Mouse (Mus musculus): Measurements from ENCODE around the gene Kif3b. TPM values are rescaled to one million over a fixed set of nuclear protein-coding genes. Genes with fewer than 3 reads are reported as not detected.

Kif3b gene
- polyA plus RNA-seq (2014; fragmentation: Nextera tagmentation; extraction: Ambion mirVana), result 8.2 and 9.4 TPM in 2 replicates

- Histone ChIP-seq H3K4me3 (ENCODE audit: low read depth, low read length) (peak within 1 kb of the TSS; percentile 89), H3K9ac (ENCODE audit: low read depth, low read length) (peak within 1 kb of the TSS; percentile 89), H3K4me1 (replicated peaks; ENCODE audit: control insufficient read depth, insufficient read depth, low read length) (0 out of 2 replicates have a peak, but pooled peaks cover 2% of the 10 kb centered on the region), H3K36me3 (ENCODE audit: control insufficient read depth, insufficient read depth, low read length) (no peaks in the 10 kb centered on the region; the same call in 1 of the 2 replicates), H3K27me3 (ENCODE audit: control insufficient read depth, insufficient read depth, low read length) (no peaks in the 10 kb centered on the region), H3K4me2 (replicated peaks; ENCODE audit: low read depth, low read length) (peak within 1 kb of the TSS; percentile 72), H3K9me3 (ENCODE audit: control insufficient read depth, low read length) (no peaks in the 10 kb centered on the region), H3K27ac (ENCODE audit: low read depth, low read length) (0 out of 2 replicates have a peak within 1 kb of the TSS, but pooled peaks have one; percentile 2)
- WGBS, result under 1% methylated on average over 63 of the region's 63 CpGs
- DNase-seq (ENCODE audit: low spot score) (peak; percentile 90), ATAC-seq (ENCODE audit: low FRiP score) (peak; percentile 94)
These were observed at the start of gene Kif3b for GRCm38 (mm10) chr2:153290938-153291928. TSS of gene Kif3b (plus strand) at chr2:153291413.

- ATAC-seq (ENCODE audit: low FRiP score), result no peak
- peak overlapping the region; percentile 98 for H3K9ac ChIP-seq (ENCODE audit: low read depth, low read length)
- peak overlapping the region; percentile 98 for H3K4me3 ChIP-seq (ENCODE audit: low read depth, low read length)
- H3K27me3 ChIP-seq (ENCODE audit: control insufficient read depth, insufficient read depth, low read length), result no peaks in the 10 kb centered on the region
- no peak for DNase-seq (ENCODE audit: low spot score)
- H3K36me3 ChIP-seq (ENCODE audit: control insufficient read depth, insufficient read depth, low read length), result no peaks in the 10 kb centered on the region
- H3K4me1 ChIP-seq (replicated peaks; ENCODE audit: control insufficient read depth, insufficient read depth, low read length), result peaks cover 3% of the 10 kb centered on the region
- H3K9me3 ChIP-seq (ENCODE audit: control insufficient read depth, low read length), result no peaks in the 10 kb centered on the region
- WGBS, result 71% methylated on average over 6 of the region's 6 CpGs
- H3K4me2 ChIP-seq (replicated peaks; ENCODE audit: low read depth, low read length), result peak overlapping the region; percentile 85
- no peak overlapping the region for H3K27ac ChIP-seq (ENCODE audit: low read depth, low read length)
These were observed 49.1 kb upstream of the Kif3b start for GRCm38 (mm10) chr2:153242156-153242555.

GRCm38 (mm10) chr2:153249751-153250150 is 41.5 kb upstream of the Kif3b start:
- Histone ChIP-seq H3K9ac (ENCODE audit: low read depth, low read length) (no peak overlapping the region), H3K36me3 (ENCODE audit: control insufficient read depth, insufficient read depth, low read length) (peaks cover 3% of the 10 kb centered on the region; the same call in 1 of the 2 replicates), H3K9me3 (ENCODE audit: control insufficient read depth, low read length) (no peaks in the 10 kb centered on the region), H3K27me3 (ENCODE audit: control insufficient read depth, insufficient read depth, low read length) (no peaks in the 10 kb centered on the region), H3K4me3 (ENCODE audit: low read depth, low read length) (no peak overlapping the region), H3K4me1 (replicated peaks; ENCODE audit: control insufficient read depth, insufficient read depth, low read length) (no peaks in the 10 kb centered on the region), H3K27ac (ENCODE audit: low read depth, low read length) (no peak overlapping the region), H3K4me2 (replicated peaks; ENCODE audit: low read depth, low read length) (no peak overlapping the region)
- ATAC-seq (ENCODE audit: low FRiP score) (no peak), DNase-seq (ENCODE audit: low spot score) (no peak)
- WGBS, result 93% methylated on average over 5 of the region's 5 CpGs

GRCm38 (mm10) chr2:153256604-153257003 is 34.6 kb upstream of the Kif3b start:
- no peak overlapping the region for H3K27ac ChIP-seq (ENCODE audit: low read depth, low read length)
- WGBS, result 94% methylated on average over 2 of the region's 2 CpGs
- H3K36me3 ChIP-seq (ENCODE audit: control insufficient read depth, insufficient read depth, low read length), result no peaks in the 10 kb centered on the region
- DNase-seq (ENCODE audit: low spot score) (no peak), ATAC-seq (ENCODE audit: low FRiP score) (no peak)
- H3K4me2 ChIP-seq (replicated peaks; ENCODE audit: low read depth, low read length), result no peak overlapping the region
- no peak overlapping the region for H3K4me3 ChIP-seq (ENCODE audit: low read depth, low read length)
- H3K4me1 ChIP-seq (replicated peaks; ENCODE audit: control insufficient read depth, insufficient read depth, low read length), result no peaks in the 10 kb centered on the region
- H3K9me3 ChIP-seq (ENCODE audit: control insufficient read depth, low read length), result no peaks in the 10 kb centered on the region
- H3K9ac ChIP-seq (ENCODE audit: low read depth, low read length), result no peak overlapping the region
- no peaks in the 10 kb centered on the region for H3K27me3 ChIP-seq (ENCODE audit: control insufficient read depth, insufficient read depth, low read length)

GRCm38 (mm10) chr2:153259030-153259863 is 32.0 kb upstream of the Kif3b start:
- WGBS, result 89% methylated on average over 12 of the region's 12 CpGs
- 0 out of 2 replicates have a peak, but pooled peaks cover 5% of the 10 kb centered on the region for H3K36me3 ChIP-seq (ENCODE audit: control insufficient read depth, insufficient read depth, low read length)
- DNase-seq (ENCODE audit: low spot score), result no peak
- no peak overlapping the region for H3K4me3 ChIP-seq (ENCODE audit: low read depth, low read length)
- no peak overlapping the region for H3K27ac ChIP-seq (ENCODE audit: low read depth, low read length)
- H3K4me1 ChIP-seq (replicated peaks; ENCODE audit: control insufficient read depth, insufficient read depth, low read length), result no peaks in the 10 kb centered on the region
- H3K27me3 ChIP-seq (ENCODE audit: control insufficient read depth, insufficient read depth, low read length), result no peaks in the 10 kb centered on the region
- no peak overlapping the region for H3K9ac ChIP-seq (ENCODE audit: low read depth, low read length)
- no peaks in the 10 kb centered on the region for H3K9me3 ChIP-seq (ENCODE audit: control insufficient read depth, low read length)
- H3K4me2 ChIP-seq (replicated peaks; ENCODE audit: low read depth, low read length), result no peak overlapping the region
- no peak for ATAC-seq (ENCODE audit: low FRiP score)

- no peak overlapping the region for H3K9ac ChIP-seq (ENCODE audit: low read depth, low read length)
These were observed 31.1 kb upstream of the Kif3b start for GRCm38 (mm10) chr2:153259864-153260674.

GRCm38 (mm10) chr2:153263053-153263452 is 28.2 kb upstream of the Kif3b start:
- no peaks in the 10 kb centered on the region for H3K4me1 ChIP-seq (replicated peaks; ENCODE audit: control insufficient read depth, insufficient read depth, low read length)
- no peak overlapping the region for H3K4me2 ChIP-seq (replicated peaks; ENCODE audit: low read depth, low read length)
- H3K27ac ChIP-seq (ENCODE audit: low read depth, low read length), result no peak overlapping the region
- H3K9me3 ChIP-seq (ENCODE audit: control insufficient read depth, low read length), result no peaks in the 10 kb centered on the region
- 87% methylated on average over 7 of the region's 7 CpGs for WGBS
- no peak for DNase-seq (ENCODE audit: low spot score)
- 0 out of 2 replicates have a peak, but pooled peaks cover 5% of the 10 kb centered on the region for H3K36me3 ChIP-seq (ENCODE audit: control insufficient read depth, insufficient read depth, low read length)
- no peak for ATAC-seq (ENCODE audit: low FRiP score)
- no peak overlapping the region for H3K9ac ChIP-seq (ENCODE audit: low read depth, low read length)
- no peak overlapping the region for H3K4me3 ChIP-seq (ENCODE audit: low read depth, low read length)
- no peaks in the 10 kb centered on the region for H3K27me3 ChIP-seq (ENCODE audit: control insufficient read depth, insufficient read depth, low read length)

More at GRCm38 (mm10) chr2:153259864-153260674, 31.1 kb upstream of the Kif3b start:
- Histone ChIP-seq H3K27ac (ENCODE audit: low read depth, low read length) (no peak overlapping the region), H3K4me2 (replicated peaks; ENCODE audit: low read depth, low read length) (no peak overlapping the region), H3K4me3 (ENCODE audit: low read depth, low read length) (no peak overlapping the region), H3K27me3 (ENCODE audit: control insufficient read depth, insufficient read depth, low read length) (no peaks in the 10 kb centered on the region), H3K9me3 (ENCODE audit: control insufficient read depth, low read length) (no peaks in the 10 kb centered on the region), H3K36me3 (ENCODE audit: control insufficient read depth, insufficient read depth, low read length) (0 out of 2 replicates have a peak, but pooled peaks cover 5% of the 10 kb centered on the region), H3K4me1 (replicated peaks; ENCODE audit: control insufficient read depth, insufficient read depth, low read length) (no peaks in the 10 kb centered on the region)
- ATAC-seq (ENCODE audit: low FRiP score), result no peak
- no peak for DNase-seq (ENCODE audit: low spot score)
- WGBS, result 79% methylated on average over 3 of the region's 3 CpGs

- 0 out of 2 replicates have a peak, but pooled peaks cover 5% of the 10 kb centered on the region for H3K36me3 ChIP-seq (ENCODE audit: control insufficient read depth, insufficient read depth, low read length)
- no peaks in the 10 kb centered on the region for H3K9me3 ChIP-seq (ENCODE audit: control insufficient read depth, low read length)
- H3K4me2 ChIP-seq (replicated peaks; ENCODE audit: low read depth, low read length), result no peak overlapping the region
- H3K4me1 ChIP-seq (replicated peaks; ENCODE audit: control insufficient read depth, insufficient read depth, low read length), result no peaks in the 10 kb centered on the region
- DNase-seq (ENCODE audit: low spot score) (no peak), ATAC-seq (ENCODE audit: low FRiP score) (no peak)
- no peak overlapping the region for H3K4me3 ChIP-seq (ENCODE audit: low read depth, low read length)
- H3K27ac ChIP-seq (ENCODE audit: low read depth, low read length), result no peak overlapping the region
- H3K9ac ChIP-seq (ENCODE audit: low read depth, low read length), result no peak overlapping the region
- no peaks in the 10 kb centered on the region for H3K27me3 ChIP-seq (ENCODE audit: control insufficient read depth, insufficient read depth, low read length)
- 92% methylated on average over 2 of the region's 2 CpGs for WGBS
These were observed 23.9 kb upstream of the Kif3b start for GRCm38 (mm10) chr2:153267331-153267730.

All from hindbrain, embryonic 11.5 days (tissue).